Mouse (Mus musculus) limb, embryonic 12.5 days (tissue): ENCODE measurements at regions not wholly inside any gene's neighbourhood (a gene's known extent, or its start where the extent isn't known, plus 50 kb on each side); places are given as distances from the start of the nearest gene placed in this dataset.
"Not testable (repeated sequence)": the region's sequence is repeated elsewhere in the genome, so short reads cannot be mapped to it uniquely, and the experiment has no call there.

ENCODE experiments used
- ATAC-seq: fragments of 200-750 bp; cut with Nextera tagmentation; 2 replicates; pipeline ENCODE4 v1.8.0; 2017; ENCODE audit warnings: low read depth, moderate TSS enrichment; ENCODE audit not compliant: insufficient number of reproducible peaks, insufficient read depth, low FRiP score, low TSS enrichment
- H3K27ac ChIP-seq: fragments of 300-500 bp; sonication (generic); 2 replicates; pipeline ENCODE4 v1.5.1; 2016; ENCODE audit warnings: mild to moderate bottlenecking, moderate library complexity
- H3K27me3 ChIP-seq: fragments of 300-500 bp; sonication (generic); 2 replicates; pipeline ENCODE4 v1.6.1; 2016; ENCODE audit warnings: mild to moderate bottlenecking, moderate library complexity
- H3K36me3 ChIP-seq: fragments of 300-500 bp; sonication (generic); 2 replicates; pipeline ENCODE4 v1.6.1; 2016; ENCODE audit warnings: mild to moderate bottlenecking, moderate library complexity
- H3K4me1 ChIP-seq: fragments of 300-500 bp; sonication (generic); replicated peaks from 2 replicates; pipeline ENCODE4 v1.6.1; 2016
- H3K4me2 ChIP-seq: fragments of 300-500 bp; sonication (generic); 2 replicates; pipeline ENCODE4 v1.6.1; 2016; ENCODE audit warnings: mild to moderate bottlenecking, moderate library complexity
- H3K4me3 ChIP-seq: fragments of 300-500 bp; sonication (generic); replicated peaks from 2 replicates; pipeline ENCODE4 v1.5.1; 2016; ENCODE audit warnings: mild to moderate bottlenecking
- H3K9ac ChIP-seq: fragments of 300-500 bp; sonication (generic); replicated peaks from 2 replicates; pipeline ENCODE4 v1.6.1; 2016; ENCODE audit warnings: mild to moderate bottlenecking, moderate library complexity
- H3K9me3 ChIP-seq: fragments of 300-500 bp; sonication (generic); 2 replicates; pipeline ENCODE4 v1.6.1; 2016; ENCODE audit warnings: mild to moderate bottlenecking, moderate library complexity
- WGBS: fragments of 180-500 bp; shearing (Covaris S2); methylation state at CpG from one replicate; pipeline ENCODE4 v1.1.7; 2016; 5-methylcytosine and 5-hydroxymethylcytosine counted together

- Histone ChIP-seq H3K27me3 (0 out of 2 replicates have a peak, but pooled peaks cover 4% of the 10 kb centered on the region), H3K4me3 (no peak overlapping the region), H3K9me3 (no peaks in the 10 kb centered on the region), H3K36me3 (no peaks in the 10 kb centered on the region), H3K27ac (no peak overlapping the region), H3K4me2 (no peak overlapping the region), H3K4me1 (peaks cover 21% of the 10 kb centered on the region), H3K9ac (no peak overlapping the region)
- 86% methylated on average over 5 of the region's 5 CpGs for WGBS
- no peak for ATAC-seq
Observed at GRCm38 (mm10) chr2:71597956-71598355, 51.4 kb upstream of the Dlx2 start.

GRCm38 (mm10) chr2:71598368-71598767, 51.8 kb upstream of the Dlx2 start:
- WGBS: 61% methylated on average over 10 of the region's 10 CpGs
- Histone ChIP-seq H3K9me3 (no peaks in the 10 kb centered on the region), H3K4me2 (peak overlapping the region; percentile 18), H3K27me3 (0 out of 2 replicates have a peak, but pooled peaks cover 1% of the 10 kb centered on the region), H3K4me3 (no peak overlapping the region), H3K4me1 (peaks cover 21% of the 10 kb centered on the region), H3K27ac (no peak overlapping the region), H3K9ac (no peak overlapping the region), H3K36me3 (no peaks in the 10 kb centered on the region)
- ATAC-seq: no peak

- Histone ChIP-seq H3K4me2 (peak overlapping the region; percentile 18), H3K9ac (no peak overlapping the region), H3K27me3 (no peaks in the 10 kb centered on the region), H3K4me1 (peaks cover 21% of the 10 kb centered on the region), H3K9me3 (no peaks in the 10 kb centered on the region), H3K36me3 (no peaks in the 10 kb centered on the region), H3K4me3 (no peak overlapping the region), H3K27ac (no peak overlapping the region)
- WGBS: 12% methylated on average over 5 of the region's 5 CpGs
- ATAC-seq: 0 out of 2 replicates have a peak, but pooled peaks have one; percentile 66
Observed at GRCm38 (mm10) chr2:71598778-71599177, 52.2 kb upstream of the Dlx2 start.

- Histone ChIP-seq H3K9ac (no peak overlapping the region), H3K4me2 (no peak overlapping the region), H3K36me3 (no peaks in the 10 kb centered on the region), H3K27ac (no peak overlapping the region), H3K4me1 (peaks cover 10% of the 10 kb centered on the region), H3K9me3 (no peaks in the 10 kb centered on the region), H3K27me3 (no peaks in the 10 kb centered on the region), H3K4me3 (no peak overlapping the region)
- WGBS: 71% methylated on average over 7 of the region's 7 CpGs
- no peak for ATAC-seq
Observed at GRCm38 (mm10) chr2:71600213-71600612, 53.7 kb upstream of the Dlx2 start.

- peaks cover 4% of the 10 kb centered on the region; the same call in 1 of the 2 replicates for H3K4me1 ChIP-seq
- H3K4me2 ChIP-seq: no peak overlapping the region
- H3K4me3 ChIP-seq: no peak overlapping the region
- H3K27ac ChIP-seq: no peak overlapping the region
- ATAC-seq: no peak
- no peak overlapping the region for H3K9ac ChIP-seq
- no peaks in the 10 kb centered on the region for H3K36me3 ChIP-seq
- 0 out of 2 replicates have a peak, but pooled peaks cover 2% of the 10 kb centered on the region for H3K9me3 ChIP-seq
- 50% methylated on average over 1 of the region's 1 CpGs for WGBS
- no peaks in the 10 kb centered on the region for H3K27me3 ChIP-seq
Observed at GRCm38 (mm10) chr2:71600999-71601398, 54.4 kb upstream of the Dlx2 start.

GRCm38 (mm10) chr2:71603796-71604195, 57.2 kb upstream of the Dlx2 start:
- ATAC-seq, H3K36me3 ChIP-seq, H3K27me3 ChIP-seq, H3K4me2 ChIP-seq, H3K27ac ChIP-seq, H3K4me3 ChIP-seq, H3K9ac ChIP-seq, H3K9me3 ChIP-seq: not testable (repeated sequence)
- H3K4me1 ChIP-seq: peaks cover 13% of the 10 kb centered on the region
- WGBS: 93% methylated on average over 8 of the region's 8 CpGs

GRCm38 (mm10) chr2:71605606-71606005, 59.1 kb upstream of the Dlx2 start:
- H3K27ac ChIP-seq: no peak overlapping the region
- H3K27me3 ChIP-seq: no peaks in the 10 kb centered on the region
- H3K4me3 ChIP-seq: no peak overlapping the region
- no peak for ATAC-seq
- H3K9ac ChIP-seq: no peak overlapping the region
- 88% methylated on average over 1 of the region's 1 CpGs for WGBS
- peaks cover 19% of the 10 kb centered on the region for H3K4me1 ChIP-seq
- no peaks in the 10 kb centered on the region for H3K36me3 ChIP-seq
- no peak overlapping the region for H3K4me2 ChIP-seq
- 0 out of 2 replicates have a peak, but pooled peaks cover 2% of the 10 kb centered on the region for H3K9me3 ChIP-seq

- ATAC-seq: no peak
- WGBS: 80% methylated on average over 3 of the region's 3 CpGs
Observed at GRCm38 (mm10) chr2:71607087-71607502, 60.5 kb upstream of the Dlx2 start.

GRCm38 (mm10) chr2:71613216-71613615, 66.7 kb upstream of the Dlx2 start:
- no peak overlapping the region for H3K27ac ChIP-seq
- no peak overlapping the region for H3K9ac ChIP-seq
- no peaks in the 10 kb centered on the region for H3K9me3 ChIP-seq
- no peak overlapping the region for H3K4me3 ChIP-seq
- H3K4me1 ChIP-seq: peaks cover 23% of the 10 kb centered on the region; the same call in 1 of the 2 replicates
- H3K36me3 ChIP-seq: no peaks in the 10 kb centered on the region
- 59% methylated on average over 2 of the region's 2 CpGs for WGBS
- ATAC-seq: no peak
- no peak overlapping the region for H3K4me2 ChIP-seq
- H3K27me3 ChIP-seq: no peaks in the 10 kb centered on the region

More at GRCm38 (mm10) chr2:71607087-71607502, 60.5 kb upstream of the Dlx2 start:
- Histone ChIP-seq H3K27me3 (no peaks in the 10 kb centered on the region), H3K36me3 (no peaks in the 10 kb centered on the region), H3K4me1 (peaks cover 25% of the 10 kb centered on the region), H3K27ac (no peak overlapping the region), H3K4me3 (no peak overlapping the region), H3K9me3 (0 out of 2 replicates have a peak, but pooled peaks cover 2% of the 10 kb centered on the region), H3K9ac (no peak overlapping the region), H3K4me2 (no peak overlapping the region)

- no peak overlapping the region for H3K4me2 ChIP-seq
- no peak overlapping the region for H3K9ac ChIP-seq
- no peaks in the 10 kb centered on the region for H3K27me3 ChIP-seq
- WGBS: 94% methylated on average over 5 of the region's 5 CpGs
- no peak for ATAC-seq
- H3K4me3 ChIP-seq: no peak overlapping the region
- H3K4me1 ChIP-seq: 0 out of 2 replicates have a peak, but pooled peaks cover 9% of the 10 kb centered on the region
- no peak overlapping the region for H3K27ac ChIP-seq
- H3K36me3 ChIP-seq: no peaks in the 10 kb centered on the region
- H3K9me3 ChIP-seq: no peaks in the 10 kb centered on the region
Observed at GRCm38 (mm10) chr2:71616526-71616925, 70.0 kb upstream of the Dlx2 start.

GRCm38 (mm10) chr2:71621458-71621857, 74.9 kb upstream of the Dlx2 start:
- Histone ChIP-seq H3K4me2 (no peak overlapping the region), H3K9me3 (no peaks in the 10 kb centered on the region), H3K9ac (no peak overlapping the region), H3K4me3 (no peak overlapping the region), H3K36me3 (no peaks in the 10 kb centered on the region), H3K27ac (no peak overlapping the region), H3K4me1 (0 out of 2 replicates have a peak, but pooled peaks cover 3% of the 10 kb centered on the region), H3K27me3 (0 out of 2 replicates have a peak, but pooled peaks cover under 1% of the 10 kb centered on the region)
- ATAC-seq: no peak
- 89% methylated on average over 2 of the region's 2 CpGs for WGBS

GRCm38 (mm10) chr2:71622532-71623099, 76.1 kb upstream of the Dlx2 start:
- H3K36me3 ChIP-seq: no peaks in the 10 kb centered on the region
- WGBS: 71% methylated on average over 9 of the region's 9 CpGs
- H3K27ac ChIP-seq: peak overlapping the region; percentile 66
- 0 out of 2 replicates have a peak, but pooled peaks cover 6% of the 10 kb centered on the region for H3K27me3 ChIP-seq
- no peak overlapping the region for H3K4me3 ChIP-seq
- H3K9ac ChIP-seq: no peak overlapping the region
- no peak for ATAC-seq
- H3K4me2 ChIP-seq: no peak overlapping the region
- no peaks in the 10 kb centered on the region for H3K9me3 ChIP-seq
- H3K4me1 ChIP-seq: peaks cover 8% of the 10 kb centered on the region
